Mouse (Mus musculus) liver, adult 2 months (tissue): Measurements from ENCODE around the gene Satb2. TPM values are rescaled to one million over a fixed set of nuclear protein-coding genes. Genes with fewer than 3 reads are reported as not detected.
A peak's percentile ranks its signal among the peaks of the same experiment; 100 is the strongest.

ENCODE experiments used
- DNase-seq: peaks from one replicate; pipeline ENCODE4 v3.0.0-alpha.2; 2011; ENCODE audit warnings: low read depth, low spot score; ENCODE audit errors: extremely low read depth
- H3K27ac ChIP-seq: fragments of 200-500 bp; replicated peaks from 2 replicates; pipeline ENCODE4 v1.5.1; 2012; ENCODE audit warnings: low read depth, mild to moderate bottlenecking, control low read depth, inconsistent platforms, low read length; ENCODE audit not compliant: insufficient read depth
- H3K27me3 ChIP-seq: fragments of 200-500 bp; 2 replicates; pipeline ENCODE4 v1.6.1; 2012; ENCODE audit warnings: mild to moderate bottlenecking, moderate library complexity, low read length, inconsistent platforms; ENCODE audit not compliant: control insufficient read depth, insufficient read depth
- H3K36me3 ChIP-seq: fragments of 200-500 bp; 2 replicates; pipeline ENCODE4 v1.6.1; 2012; ENCODE audit warnings: low read length, inconsistent platforms; ENCODE audit not compliant: control insufficient read depth, insufficient read depth
- H3K4me1 ChIP-seq: fragments of 200-500 bp; 2 replicates; pipeline ENCODE4 v1.6.1; 2011; ENCODE audit warnings: low read length; ENCODE audit not compliant: control insufficient read depth, insufficient read depth
- H3K4me3 ChIP-seq: fragments of 200-500 bp; 2 replicates; pipeline ENCODE4 v1.5.1; 2011; ENCODE audit warnings: low read depth, mild to moderate bottlenecking, control low read depth, low read length, moderate library complexity; ENCODE audit not compliant: insufficient read depth
- H3K79me2 ChIP-seq: fragments of 200-500 bp; 2 replicates; pipeline ENCODE4 v1.6.1; 2012; ENCODE audit warnings: inconsistent platforms, mild to moderate bottlenecking, low read length, moderate library complexity; ENCODE audit not compliant: control insufficient read depth, insufficient read depth
- H3K9ac ChIP-seq: fragments of 200-500 bp; 2 replicates; pipeline ENCODE4 v1.6.1; 2012; ENCODE audit warnings: low read depth, mild to moderate bottlenecking, control low read depth, inconsistent platforms, low read length
- CTCF ChIP-seq: fragments of 200-500 bp; IDR thresholded peaks from 2 replicates; pipeline ENCODE4 v1.5.1; 2011; ENCODE audit warnings: low read depth, low read length, control low read depth
- POLR2A ChIP-seq: fragments of 200-500 bp; IDR thresholded peaks from 2 replicates; pipeline ENCODE4 v1.6.1; 2011; ENCODE audit warnings: low read length, control low read depth; ENCODE audit not compliant: insufficient read depth; ENCODE audit errors: extremely low read depth
- WGBS: fragments of 180-500 bp; shearing (Covaris S2); methylation state at CpG from one replicate; pipeline ENCODE4 v1.1.7; 2018; 5-methylcytosine and 5-hydroxymethylcytosine counted together
- polyA plus RNA-seq: library from polyadenylated mRNA; depleted of rRNA; stranded (reverse); fragments of >200 nt; gene quantifications from 2 replicates; pipeline ENCODE4 v1.2.3, GENCODE M21; 2012
- total RNA-seq: library from RNA; depleted of rRNA; stranded (reverse); fragments of >200 nt; gene quantifications from 2 replicates; pipeline ENCODE4 v1.2.3, GENCODE M21; 2014

Satb2 gene
- total and polyA plus RNA-seq, 2 experiments = 0.09 to 0.16 TPM

DNA sequence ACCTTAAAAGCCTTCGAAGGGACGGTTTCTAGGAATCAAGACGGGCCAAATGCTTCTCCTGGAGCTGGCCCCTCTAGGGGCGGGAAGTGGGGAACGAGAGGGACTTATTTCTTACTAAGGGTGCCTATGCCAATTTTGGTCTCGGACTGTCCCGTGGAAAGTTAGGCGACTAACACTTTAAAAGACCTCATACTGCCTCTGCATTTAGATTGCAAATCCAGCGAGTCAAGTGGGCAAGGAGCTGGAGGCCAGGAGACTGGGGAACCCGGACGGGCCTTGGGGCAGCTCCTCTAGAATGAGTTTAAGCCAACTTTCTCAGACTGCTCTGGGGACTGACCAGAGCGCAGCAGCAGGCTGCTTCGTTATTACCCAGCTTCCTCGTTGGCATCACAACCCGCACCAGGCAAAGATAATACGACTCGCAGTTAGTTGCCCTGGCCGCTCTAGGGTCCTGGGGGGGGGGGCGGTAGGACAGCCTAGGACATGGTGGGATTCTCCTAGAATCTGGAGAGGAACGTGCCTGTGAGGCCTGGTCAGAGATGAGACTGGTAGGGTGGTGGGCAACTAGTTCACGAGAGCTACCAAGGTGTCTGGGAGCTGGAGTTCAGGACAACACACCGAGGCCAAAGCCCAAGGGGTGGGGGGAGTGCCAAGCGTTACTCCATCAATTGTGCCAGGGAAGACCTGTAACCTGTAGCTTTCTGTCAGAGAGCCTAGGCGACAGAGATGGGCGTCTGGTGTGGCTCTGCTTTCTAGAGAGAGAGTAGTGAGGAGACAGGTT lies 2.2 kb downstream of the Satb2 start:
- H3K4me3 ChIP-seq = no peak overlapping the region
- H3K27me3 ChIP-seq = peaks cover 23% of the 10 kb centered on the region
- DNase-seq = no peak

DNA sequence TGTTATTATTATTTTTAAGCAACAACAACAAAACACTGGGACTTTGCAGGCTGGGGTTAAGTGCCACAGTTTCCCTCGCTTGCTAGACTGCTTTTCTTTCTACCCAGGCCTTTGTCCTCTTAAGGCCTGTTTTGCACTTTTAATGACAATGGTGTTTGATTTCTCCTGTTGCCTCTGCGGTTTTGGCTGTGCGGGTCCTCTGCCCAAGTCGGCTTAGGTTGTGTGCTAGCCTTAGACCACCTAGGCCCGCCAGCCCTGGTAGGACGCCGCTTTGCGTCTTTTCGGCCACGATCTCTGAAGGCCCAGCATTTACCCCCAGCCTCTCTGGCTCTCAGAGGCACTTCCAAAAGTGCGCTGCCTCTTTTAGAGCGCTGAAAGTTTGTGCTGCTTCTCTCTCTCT lies 2.9 kb downstream of the Satb2 start:
- Histone ChIP-seq H3K27me3 (peaks cover 24% of the 10 kb centered on the region), H3K4me1 (0 out of 2 replicates have a peak, but pooled peaks cover 1% of the 10 kb centered on the region), H3K4me3 (no peak overlapping the region), H3K36me3 (no peaks in the 10 kb centered on the region), H3K27ac (no peak overlapping the region), H3K79me2 (no peaks in the 10 kb centered on the region), H3K9ac (no peak overlapping the region)
- no peak for DNase-seq
- WGBS = 10% methylated on average over 12 of the region's 12 CpGs
- TF ChIP-seq CTCF (no peak), POLR2A (no peak)

More for the DNA sequence above, 2.2 kb downstream of the Satb2 start:
- H3K79me2 ChIP-seq = no peaks in the 10 kb centered on the region
- no peaks in the 10 kb centered on the region for H3K36me3 ChIP-seq
- 0 out of 2 replicates have a peak, but pooled peaks cover 1% of the 10 kb centered on the region for H3K4me1 ChIP-seq
- WGBS = 6% methylated on average over 25 of the region's 25 CpGs
- no peak overlapping the region for H3K27ac ChIP-seq
- H3K9ac ChIP-seq = no peak overlapping the region
- TF ChIP-seq POLR2A (no peak), CTCF (no peak)

DNA sequence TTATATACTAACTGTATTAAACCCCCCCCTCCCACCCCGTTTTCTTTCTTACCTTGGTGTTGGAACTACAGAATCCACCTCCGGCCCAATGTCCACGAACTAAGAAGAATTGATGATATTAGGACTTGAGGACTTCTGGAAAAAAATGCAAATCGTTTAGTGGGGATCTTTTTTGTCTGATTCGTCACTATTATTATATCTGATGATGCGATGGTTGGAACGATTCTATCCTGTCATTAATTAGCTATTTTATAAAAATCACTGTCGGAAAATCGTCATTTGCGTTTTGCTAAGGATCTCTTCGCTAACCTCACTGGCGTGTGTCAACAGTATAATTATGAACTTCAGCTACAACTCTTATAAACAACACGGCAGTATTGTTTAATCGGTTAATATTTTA lies 4.3 kb downstream of the Satb2 start:
- Histone ChIP-seq H3K36me3 (no peaks in the 10 kb centered on the region), H3K9ac (no peak overlapping the region), H3K79me2 (no peaks in the 10 kb centered on the region), H3K27ac (no peak overlapping the region), H3K4me3 (no peak overlapping the region), H3K27me3 (peaks cover 20% of the 10 kb centered on the region), H3K4me1 (peaks cover 6% of the 10 kb centered on the region)
- no peak for TF ChIP-seq CTCF
- TF ChIP-seq POLR2A = no peak
- DNase-seq = peak; percentile 43
- WGBS = 10% methylated on average over 14 of the region's 14 CpGs

DNA sequence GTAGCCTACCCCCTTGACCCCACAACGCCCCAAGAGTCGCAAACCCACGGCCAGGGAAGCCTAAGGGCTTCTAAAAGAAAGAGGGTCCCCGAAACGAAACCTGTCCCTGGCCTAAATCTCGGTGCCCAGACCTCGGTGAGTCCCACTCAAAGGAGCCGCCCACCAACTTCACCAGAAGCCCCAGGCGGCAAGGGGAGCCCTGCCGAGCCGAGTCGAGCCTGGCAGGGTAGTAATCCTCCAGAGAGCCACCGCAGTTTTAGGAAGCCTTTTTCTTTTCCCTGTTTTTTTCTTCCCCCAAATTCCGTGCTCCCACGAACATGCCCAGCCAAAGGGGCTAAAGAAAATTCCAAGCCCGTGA lies 4.9 kb downstream of the Satb2 start:
- Histone ChIP-seq H3K27ac (no peak overlapping the region), H3K79me2 (no peaks in the 10 kb centered on the region), H3K36me3 (no peaks in the 10 kb centered on the region), H3K4me1 (peaks cover 6% of the 10 kb centered on the region), H3K4me3 (peak overlapping the region; percentile 82), H3K9ac (peak overlapping the region; percentile 57), H3K27me3 (peaks cover 20% of the 10 kb centered on the region)
- DNase-seq = no peak
- WGBS = under 1% methylated on average over 16 of the region's 16 CpGs
- no peak for TF ChIP-seq POLR2A
- no peak for TF ChIP-seq CTCF

DNA sequence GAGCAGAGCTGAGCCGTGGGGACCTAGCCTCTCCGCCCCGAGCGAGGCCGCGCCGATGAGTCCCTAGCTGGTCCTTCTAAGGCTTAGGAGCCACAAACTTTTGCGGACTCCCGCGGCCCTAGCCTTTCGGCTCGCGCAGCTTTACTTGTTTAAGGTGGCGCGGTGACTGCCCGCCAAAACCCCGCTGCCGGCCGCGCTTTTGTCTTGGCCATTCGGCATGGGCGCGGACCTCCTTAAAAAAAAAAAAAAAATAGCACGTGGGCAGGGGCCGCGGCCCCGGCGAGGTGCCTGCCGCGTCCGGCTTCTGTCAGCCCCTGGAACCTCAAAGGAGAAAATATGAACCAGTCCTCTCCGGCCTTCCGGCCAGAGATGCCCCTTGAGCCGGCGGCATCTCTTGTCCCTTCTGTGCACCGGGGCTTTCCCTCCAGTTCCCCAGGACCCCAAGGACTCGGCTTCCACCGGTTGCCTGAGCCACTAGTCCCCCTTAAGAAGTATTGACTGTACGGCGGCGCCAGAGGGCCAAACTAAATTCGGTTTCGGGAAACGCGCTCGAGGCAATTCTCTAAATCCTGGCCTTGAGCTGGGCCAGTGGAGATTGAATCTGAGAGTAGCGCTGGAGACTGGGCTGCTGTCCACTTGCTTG lies 5.4 kb downstream of the Satb2 start:
- H3K4me1 ChIP-seq = peaks cover 6% of the 10 kb centered on the region
- peaks cover 17% of the 10 kb centered on the region for H3K27me3 ChIP-seq
- peak; percentile 87 for DNase-seq
- under 1% methylated on average over 47 of the region's 47 CpGs for WGBS
- H3K4me3 ChIP-seq = peak overlapping the region; percentile 82
- no peaks in the 10 kb centered on the region for H3K36me3 ChIP-seq
- H3K9ac ChIP-seq = peak overlapping the region; percentile 80
- 0 out of 2 replicates have a peak overlapping the region, but pooled peaks have one; percentile 6 for H3K27ac ChIP-seq
- TF ChIP-seq POLR2A (no peak), CTCF (no peak)
- no peaks in the 10 kb centered on the region for H3K79me2 ChIP-seq
